Mouse (Mus musculus) cerebellum, adult 8-10 months (tissue): Measurements from ENCODE around the gene Asic2.

Experiments used
- DNase-seq: peaks from one replicate; pipeline ENCODE4 v3.0.0; 2022

Asic2 gene

DNA sequence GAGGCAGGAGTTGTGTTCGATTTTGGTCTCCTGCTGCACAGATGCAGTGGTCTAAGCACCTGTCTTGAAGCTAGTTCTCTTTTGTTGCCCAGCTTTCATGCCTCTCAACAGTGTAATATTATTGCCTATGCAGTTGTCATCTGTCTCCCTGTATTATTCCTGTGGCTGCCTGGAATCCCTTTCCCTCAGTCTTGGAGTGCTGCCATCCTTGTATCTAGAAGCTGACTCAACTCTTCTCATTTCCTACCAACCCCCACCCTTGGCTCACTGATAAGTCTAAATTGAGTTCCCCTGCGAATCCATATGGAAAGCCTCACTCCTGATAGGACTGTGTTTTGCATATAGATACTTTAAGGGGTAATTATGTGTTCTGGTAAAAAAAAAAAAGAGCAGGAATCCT is 373.0 kb downstream of the Asic2 start:
- DNase-seq: no peak

DNA sequence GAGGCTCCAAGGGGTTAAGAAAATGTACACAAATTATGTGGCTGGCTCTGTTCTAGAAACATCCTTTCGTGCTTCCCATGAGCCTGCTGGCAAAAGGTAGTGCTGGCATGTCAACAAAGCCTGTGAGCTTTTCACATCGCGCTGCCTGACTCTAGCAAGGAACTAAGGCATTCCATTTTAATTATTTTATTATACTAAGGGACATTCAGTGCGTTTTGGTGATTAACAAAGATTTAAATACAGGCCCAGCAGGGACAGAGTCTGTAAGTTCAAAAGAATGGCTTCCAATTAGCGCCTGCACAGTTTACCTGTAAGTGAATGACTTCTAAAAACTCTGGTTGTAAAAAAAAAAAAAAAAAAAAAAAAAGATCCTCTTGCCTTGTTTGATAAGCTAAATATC is 375.5 kb downstream of the Asic2 start:
- DNase-seq: no peak

DNA sequence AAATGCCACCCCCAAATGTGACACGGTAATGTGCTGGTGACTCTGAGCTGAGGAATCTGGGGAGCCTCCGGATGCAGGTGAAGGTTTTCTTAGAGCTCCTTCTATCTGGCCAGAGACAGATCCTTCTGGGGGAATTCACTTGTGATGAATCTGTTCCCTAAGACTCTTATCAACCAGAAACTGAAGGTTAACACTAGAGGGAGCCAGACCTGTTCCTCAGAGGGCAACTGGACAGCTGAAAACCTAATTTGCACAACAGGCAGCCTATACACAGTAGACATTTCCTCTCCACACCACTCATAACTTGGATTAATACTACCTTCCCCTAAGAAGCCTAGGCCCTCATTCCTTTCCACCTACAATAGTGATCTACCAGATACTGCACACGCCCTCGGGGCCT is 377.3 kb downstream of the Asic2 start:
- no peak for DNase-seq

DNA sequence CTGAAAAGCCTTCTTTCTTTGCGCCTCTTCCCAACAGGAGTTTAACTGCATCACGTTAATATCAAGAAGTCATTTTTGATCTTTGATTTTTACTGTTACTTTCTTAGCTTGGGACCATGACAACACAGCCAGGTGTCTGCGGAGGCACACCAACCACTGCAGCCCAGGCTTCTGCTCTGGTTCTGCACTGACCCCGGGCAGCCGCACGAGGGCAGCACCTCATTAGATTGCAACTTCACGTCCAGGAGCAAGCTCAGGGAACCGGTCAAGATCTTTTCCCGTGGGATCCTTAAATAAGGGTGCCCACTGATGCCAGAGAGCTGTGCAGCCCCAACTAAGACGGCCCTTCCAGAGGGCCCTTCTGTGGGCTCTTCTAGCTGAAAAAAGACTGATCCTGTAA is 379.6 kb downstream of the Asic2 start:
- peak; percentile 79 for DNase-seq

DNA sequence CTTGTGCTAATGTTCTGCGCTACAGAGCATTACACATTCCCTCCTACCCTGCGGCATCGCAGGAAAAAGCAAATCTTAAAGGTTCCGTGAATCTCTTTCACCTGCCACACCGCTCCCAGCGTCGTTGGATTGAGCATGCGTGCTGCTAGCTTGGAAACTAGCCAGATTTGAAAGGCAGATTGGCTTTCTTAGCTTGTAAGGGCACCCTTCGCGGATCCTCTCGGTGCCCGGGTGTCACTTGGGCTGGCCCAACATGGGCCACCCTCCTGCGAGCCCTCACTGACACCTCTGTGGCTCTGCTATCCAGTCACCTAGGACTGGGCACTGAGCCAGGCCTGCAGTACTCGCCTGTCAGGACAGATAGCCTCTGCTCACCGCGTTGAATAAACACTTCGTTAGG is 380.3 kb downstream of the Asic2 start:
- DNase-seq: peak; percentile 62

GRCm38 (mm10) chr11:81587114-81587513 is 381.1 kb downstream of the Asic2 start:
- no peak for DNase-seq

- DNase-seq: no peak
Observed at GRCm38 (mm10) chr11:81584506-81584905, 383.8 kb downstream of the Asic2 start.

- no peak for DNase-seq
Observed at GRCm38 (mm10) chr11:81583195-81583594, 385.1 kb downstream of the Asic2 start.

DNA sequence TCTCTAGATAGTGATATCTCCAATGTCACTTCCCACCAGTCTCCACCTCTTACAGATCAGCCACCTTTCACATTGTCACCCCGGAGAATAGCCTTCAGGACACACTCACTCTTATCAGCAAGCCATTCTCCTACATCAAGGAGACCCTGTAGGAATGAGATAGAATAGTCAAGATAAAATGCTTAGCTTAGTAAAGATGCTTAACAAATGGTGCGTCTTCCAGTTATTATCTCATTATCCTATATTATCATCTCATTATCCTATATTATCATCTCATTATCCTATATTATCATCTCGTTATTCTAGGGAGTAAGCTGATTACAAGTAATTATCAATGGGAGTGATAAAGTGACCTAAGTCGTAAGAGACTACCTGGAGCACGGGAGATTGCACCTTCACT is 386.1 kb downstream of the Asic2 start:
- no peak for DNase-seq

GRCm38 (mm10) chr11:81579753-81580152 is 388.5 kb downstream of the Asic2 start:
- no peak for DNase-seq

DNA sequence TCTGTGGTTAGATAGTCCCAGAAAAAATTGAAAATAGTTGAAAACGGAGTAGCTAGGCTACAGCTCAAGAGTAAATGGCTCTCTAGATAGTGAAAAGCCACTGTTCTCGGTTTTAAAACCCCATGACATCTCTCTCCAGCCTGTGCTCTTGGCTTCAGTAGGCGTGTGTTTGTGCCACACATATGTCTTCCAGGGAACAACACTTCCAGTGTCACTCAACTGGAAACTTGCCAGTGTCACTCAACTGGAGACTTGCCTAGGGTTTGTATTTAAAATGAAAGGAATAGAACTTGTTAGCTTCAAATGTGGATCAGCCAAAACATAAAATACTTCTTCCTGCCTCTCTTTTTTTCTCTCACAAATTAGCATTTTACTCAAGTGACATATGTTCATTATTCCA is 397.9 kb downstream of the Asic2 start:
- DNase-seq: no peak

- no peak for DNase-seq
Observed at GRCm38 (mm10) chr11:81564857-81565256, 403.4 kb downstream of the Asic2 start.

DNA sequence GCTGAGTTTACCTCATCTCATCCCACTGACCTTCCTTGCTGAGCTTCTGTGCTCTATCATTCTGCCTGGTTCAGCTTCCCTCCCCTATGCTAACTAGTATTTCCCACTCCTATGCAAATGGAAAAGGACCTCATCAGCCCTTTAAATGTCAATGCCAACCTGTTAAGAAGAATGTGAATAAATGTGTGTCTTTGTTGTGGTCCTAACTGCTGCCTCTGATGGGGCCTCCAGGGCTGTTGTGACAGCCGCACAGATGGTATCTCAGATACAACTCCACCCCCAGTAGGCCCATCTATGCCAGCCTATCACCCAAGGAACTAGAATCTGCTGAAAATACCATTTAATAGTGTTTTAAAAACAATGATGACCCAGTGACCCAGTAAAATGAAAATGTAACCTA is 407.9 kb downstream of the Asic2 start:
- DNase-seq: no peak

DNA sequence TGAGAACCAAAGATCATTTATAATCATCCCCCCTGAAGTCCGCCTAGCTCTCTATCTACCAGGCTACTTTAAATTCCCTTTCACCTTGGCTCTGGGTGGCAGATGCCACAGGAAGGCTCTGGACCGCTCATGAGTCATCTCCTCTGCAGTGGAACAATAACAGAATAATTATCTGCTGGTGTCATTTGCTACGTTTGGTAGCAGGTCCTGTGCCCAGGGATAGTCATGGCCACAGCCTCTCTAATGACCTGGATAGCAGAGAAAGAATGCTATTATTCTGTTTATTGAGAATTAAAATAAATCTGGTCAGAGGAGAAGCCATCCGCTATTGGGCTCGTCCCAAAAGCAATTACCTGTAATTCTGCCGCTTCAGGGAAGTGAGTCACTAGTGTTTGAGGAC is 425.1 kb downstream of the Asic2 start:
- no peak for DNase-seq

DNA sequence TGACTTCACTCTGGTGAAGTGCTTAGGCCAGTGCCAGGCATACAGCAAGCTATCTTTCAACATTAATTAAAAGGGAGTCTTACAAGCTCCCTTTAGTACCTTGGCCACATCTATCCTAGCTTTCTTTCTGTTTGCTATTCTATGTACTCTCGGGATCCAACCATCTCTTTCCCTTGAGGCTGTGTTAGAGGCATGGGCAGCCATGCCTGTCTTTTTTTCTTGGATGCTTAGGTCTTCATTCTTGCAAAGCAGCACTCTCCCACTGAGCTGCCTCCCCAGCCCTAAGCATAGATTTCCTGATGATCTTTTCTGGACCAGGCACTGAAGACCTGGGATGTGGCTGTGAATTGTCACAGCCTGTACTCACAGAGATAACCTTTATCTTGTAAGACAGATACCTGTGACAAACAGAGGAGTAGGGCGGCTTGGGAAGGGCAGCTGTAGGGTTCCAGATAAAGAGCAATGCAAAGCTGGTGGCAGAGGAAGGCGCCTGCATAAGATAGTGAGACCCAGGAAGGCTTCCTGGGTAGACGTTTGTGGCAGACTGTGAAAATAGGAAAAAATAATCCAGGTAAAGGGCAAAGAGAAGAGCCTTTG is 433.0 kb downstream of the Asic2 start:
- no peak for DNase-seq

- peak; percentile 60 for DNase-seq
Observed at GRCm38 (mm10) chr11:81534686-81535085, 433.6 kb downstream of the Asic2 start.

- DNase-seq: no peak
Observed at GRCm38 (mm10) chr11:81531906-81532305, 436.4 kb downstream of the Asic2 start.

DNA sequence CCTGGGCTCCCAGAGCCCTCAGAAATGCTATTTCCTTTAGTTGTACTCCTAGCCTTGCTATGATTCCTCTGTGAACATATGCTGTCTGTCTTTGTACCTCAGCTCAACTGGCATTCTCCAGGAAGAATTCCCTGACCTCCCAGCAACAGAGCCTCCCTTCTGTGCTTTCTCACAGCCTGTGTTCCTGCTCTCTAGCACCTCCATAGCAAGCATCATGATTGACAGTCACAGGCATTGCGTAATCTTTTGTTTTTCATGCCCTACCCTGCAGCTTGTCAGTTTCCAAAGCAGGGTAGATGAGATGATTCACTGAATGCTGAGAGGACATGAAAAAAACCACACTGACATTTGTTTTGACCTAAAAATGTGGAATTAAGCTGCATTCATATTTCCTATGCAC is 445.3 kb downstream of the Asic2 start:
- no peak for DNase-seq

GRCm38 (mm10) chr11:81521881-81522280 is 446.4 kb downstream of the Asic2 start:
- DNase-seq: no peak

- no peak for DNase-seq
Observed at GRCm38 (mm10) chr11:81518001-81518955, 450.0 kb downstream of the Asic2 start.

GRCm38 (mm10) chr11:81515754-81516153 is 452.5 kb downstream of the Asic2 start:
- DNase-seq: no peak

DNA sequence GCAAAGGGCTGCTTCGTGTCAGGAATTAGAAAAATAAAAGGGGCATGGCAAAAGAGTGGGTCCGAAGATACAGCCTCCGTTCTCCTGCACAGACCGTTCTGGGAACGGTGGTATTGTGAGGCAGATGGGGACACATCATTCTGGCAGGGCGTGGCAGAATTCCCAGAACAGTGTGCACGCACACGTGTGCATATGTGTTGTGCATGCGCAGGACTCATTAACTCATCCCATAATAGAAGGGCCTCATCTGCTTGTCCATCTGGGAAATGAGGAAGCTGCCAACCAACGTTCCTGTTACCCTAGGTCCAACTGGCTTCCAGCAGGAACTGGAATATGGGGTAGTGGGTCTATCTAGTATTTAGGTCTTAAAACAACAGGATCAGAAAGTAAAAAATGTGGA is 455.8 kb downstream of the Asic2 start:
- no peak for DNase-seq

DNA sequence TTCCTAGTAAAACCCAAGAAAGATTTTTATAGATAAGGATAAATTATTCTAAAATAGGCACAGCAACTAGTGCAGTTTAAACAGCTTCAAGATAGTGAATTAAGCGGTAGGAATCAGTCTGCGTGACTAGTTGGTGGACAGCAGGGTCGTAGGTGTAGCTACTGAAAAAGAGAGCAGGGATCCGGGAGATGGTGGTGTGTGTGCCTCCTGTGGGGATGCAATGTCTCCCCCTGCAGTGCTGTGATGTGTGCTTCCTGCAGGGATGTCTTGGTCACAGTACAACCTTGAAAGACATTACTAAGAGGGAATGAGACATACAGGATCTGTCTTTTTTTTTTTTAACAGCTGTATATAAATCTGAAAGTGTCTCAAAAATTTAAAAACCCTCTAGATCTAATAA is 456.9 kb downstream of the Asic2 start:
- DNase-seq: no peak
